Mouse (Mus musculus) lung, embryonic 15.5 days (tissue): Measurements from ENCODE around the gene Olfr1009. TPM values are rescaled to one million over a fixed set of nuclear protein-coding genes. Genes with fewer than 3 reads are reported as not detected.
"Not testable (repeated sequence)": the region's sequence is repeated elsewhere in the genome, so short reads cannot be mapped to it uniquely, and the experiment has no call there.

Experiments used
- ATAC-seq: fragments of 200-750 bp; cut with Nextera tagmentation; 2 replicates; pipeline ENCODE4 v1.8.0; 2017; ENCODE audit warnings: moderate number of reproducible peaks, borderline replicate concordance; ENCODE audit not compliant: low FRiP score, low TSS enrichment; ENCODE audit errors: extremely low read depth
- H3K27ac ChIP-seq: fragments of 300-500 bp; sonication (generic); 2 replicates; pipeline ENCODE4 v1.5.1; 2015; ENCODE audit warnings: moderate library complexity, mild to moderate bottlenecking, inconsistent platforms
- H3K27me3 ChIP-seq: fragments of 300-500 bp; sonication (generic); 2 replicates; pipeline ENCODE4 v1.6.1; 2015; ENCODE audit warnings: inconsistent platforms
- H3K36me3 ChIP-seq: fragments of 300-500 bp; sonication (generic); 2 replicates; pipeline ENCODE4 v1.6.1; 2015; ENCODE audit warnings: inconsistent platforms
- H3K4me1 ChIP-seq: fragments of 300-500 bp; sonication (generic); 2 replicates; pipeline ENCODE4 v1.6.1; 2015; ENCODE audit warnings: inconsistent platforms
- H3K4me2 ChIP-seq: fragments of 300-500 bp; sonication (generic); 2 replicates; pipeline ENCODE4 v1.6.1; 2015; ENCODE audit warnings: inconsistent platforms, mild to moderate bottlenecking, moderate library complexity
- H3K4me3 ChIP-seq: fragments of 300-500 bp; sonication (generic); 2 replicates; pipeline ENCODE4 v1.5.1; 2015; ENCODE audit warnings: mild to moderate bottlenecking, inconsistent platforms
- H3K9ac ChIP-seq: fragments of 300-500 bp; sonication (generic); 2 replicates; pipeline ENCODE4 v1.6.1; 2015; ENCODE audit warnings: inconsistent platforms
- H3K9me3 ChIP-seq: fragments of 300-500 bp; sonication (generic); 2 replicates; pipeline ENCODE4 v1.6.1; 2016; ENCODE audit warnings: inconsistent platforms
- WGBS: fragments of 180-500 bp; shearing (Covaris S2); methylation state at CpG from one replicate; pipeline ENCODE4 v1.1.7; 2015; 5-methylcytosine and 5-hydroxymethylcytosine counted together
- polyA plus RNA-seq: library from polyadenylated mRNA; unstranded; fragments of >200 nt; fragmentation: Nextera tagmentation; extraction: Ambion mirVana; gene quantifications from 2 replicates; pipeline ENCODE4 v1.2.1, GENCODE M21; 2015

Olfr1009 gene
- polyA plus RNA-seq, result not detected in 2 replicates

- Histone ChIP-seq H3K4me1 (no peaks in the 10 kb centered on the region), H3K36me3 (no peaks in the 10 kb centered on the region), H3K4me2 (no peak within 1 kb of the TSS), H3K9me3 (no peaks in the 10 kb centered on the region), H3K27ac (no peak within 1 kb of the TSS), H3K27me3 (no peaks in the 10 kb centered on the region), H3K4me3 (no peak within 1 kb of the TSS), H3K9ac (no peak within 1 kb of the TSS)
- no peak for ATAC-seq
- WGBS, result 74% methylated on average over 1 of the region's 1 CpGs
Measured at GRCm38 (mm10) chr2:85715119-85715518, at the start of gene Olfr1009. Olfr1009 (plus strand) TSS chr2:85715419.

DNA sequence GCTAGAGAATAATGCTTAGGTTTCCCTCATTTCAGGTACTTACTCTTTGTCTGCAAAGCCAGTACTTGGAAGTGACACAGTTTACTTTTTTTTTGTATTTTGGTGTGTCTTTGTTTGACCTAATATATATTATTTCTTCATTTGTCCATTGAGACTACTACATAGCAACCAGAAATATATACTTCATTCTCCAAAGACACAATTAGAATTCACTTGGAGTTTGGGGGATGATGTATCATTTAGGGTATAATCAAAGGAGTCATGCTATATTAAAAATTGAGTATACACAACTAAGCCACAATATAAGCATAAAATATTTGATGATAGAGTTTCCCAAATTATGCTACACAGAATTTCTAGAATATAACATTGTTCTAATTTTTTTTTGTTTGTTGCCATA, 36.6 kb upstream of the Olfr1009 start, which contains the start of gene Olfr1006:
Gene Olfr1006, minus strand, starts transcription at position 101 of the 400 bp plus-strand sequence.
- H3K9me3 ChIP-seq, result no peaks in the 10 kb centered on the region
- no peak for ATAC-seq
- H3K4me2 ChIP-seq, result no peak within 1 kb of the TSS
- H3K27me3 ChIP-seq, result no peaks in the 10 kb centered on the region
- H3K9ac ChIP-seq, result no peak within 1 kb of the TSS
- no peaks in the 10 kb centered on the region for H3K4me1 ChIP-seq
- H3K36me3 ChIP-seq, result no peaks in the 10 kb centered on the region
- H3K4me3 ChIP-seq, result no peak within 1 kb of the TSS
- no peak within 1 kb of the TSS for H3K27ac ChIP-seq

GRCm38 (mm10) chr2:85689131-85689530, 26.1 kb upstream of the Olfr1009 start, which contains the start of gene Olfr1008:
Olfr1008 (plus strand) TSS chr2:85689431.
- Histone ChIP-seq H3K36me3 (no peaks in the 10 kb centered on the region), H3K4me1 (no peaks in the 10 kb centered on the region), H3K9me3 (no peaks in the 10 kb centered on the region), H3K9ac (no peak within 1 kb of the TSS), H3K27ac (no peak within 1 kb of the TSS), H3K4me3 (no peak within 1 kb of the TSS), H3K4me2 (no peak within 1 kb of the TSS), H3K27me3 (no peaks in the 10 kb centered on the region)
- no peak for ATAC-seq

- H3K36me3 ChIP-seq, H3K4me3 ChIP-seq: not testable (repeated sequence)
Measured at GRCm38 (mm10) chr2:85710680-85711079, 4.5 kb upstream of the Olfr1009 start.

GRCm38 (mm10) chr2:85711159-85711558, 4.1 kb upstream of the Olfr1009 start:
- H3K9ac ChIP-seq, result no peak overlapping the region
- H3K27ac ChIP-seq, result no peak overlapping the region
- 20% methylated on average over 1 of the region's 1 CpGs for WGBS
- no peaks in the 10 kb centered on the region for H3K4me1 ChIP-seq
- H3K9me3 ChIP-seq, result no peaks in the 10 kb centered on the region
- no peak for ATAC-seq
- no peaks in the 10 kb centered on the region for H3K27me3 ChIP-seq
- no peaks in the 10 kb centered on the region for H3K36me3 ChIP-seq
- H3K4me3 ChIP-seq, result no peak overlapping the region
- H3K4me2 ChIP-seq, result no peak overlapping the region

More at GRCm38 (mm10) chr2:85710680-85711079, 4.5 kb upstream of the Olfr1009 start:
- not testable (repeated sequence) for H3K4me1 ChIP-seq, H3K27me3 ChIP-seq, H3K9ac ChIP-seq, H3K9me3 ChIP-seq, H3K4me2 ChIP-seq, ATAC-seq, H3K27ac ChIP-seq
- 46% methylated on average over 2 of the region's 2 CpGs for WGBS

DNA sequence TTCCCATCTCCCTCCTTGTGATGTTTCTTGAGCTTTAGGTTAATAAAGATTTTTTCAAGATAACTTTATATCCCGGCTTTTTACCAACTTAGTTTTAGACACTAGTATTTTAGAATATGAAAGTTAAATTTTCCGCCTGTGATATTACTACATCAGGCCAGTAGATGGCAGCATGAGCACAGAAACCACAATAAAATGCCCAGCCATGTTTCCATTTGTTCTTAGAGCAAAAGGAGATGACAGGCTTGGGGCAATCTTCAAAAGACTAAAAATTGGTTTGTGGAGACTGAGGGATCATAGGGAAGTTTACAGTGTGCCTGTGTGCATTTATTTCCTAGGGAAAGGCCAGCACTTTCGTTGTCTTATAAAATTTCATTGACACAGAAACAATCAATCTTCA, 10.6 kb downstream of the Olfr1009 start:
- H3K9ac ChIP-seq, result no peak overlapping the region
- no peaks in the 10 kb centered on the region for H3K9me3 ChIP-seq
- no peaks in the 10 kb centered on the region for H3K36me3 ChIP-seq
- ATAC-seq, result no peak
- no peaks in the 10 kb centered on the region for H3K27me3 ChIP-seq
- H3K4me2 ChIP-seq, result no peak overlapping the region
- H3K4me3 ChIP-seq, result no peak overlapping the region
- 14% methylated on average over 3 of the region's 3 CpGs for WGBS
- H3K27ac ChIP-seq, result no peak overlapping the region
- no peaks in the 10 kb centered on the region for H3K4me1 ChIP-seq

GRCm38 (mm10) chr2:85753822-85754221, 38.6 kb downstream of the Olfr1009 start:
- no peak overlapping the region for H3K4me3 ChIP-seq
- no peaks in the 10 kb centered on the region for H3K9me3 ChIP-seq
- no peak overlapping the region for H3K27ac ChIP-seq
- H3K4me1 ChIP-seq, result no peaks in the 10 kb centered on the region
- no peak for ATAC-seq
- no peak overlapping the region for H3K4me2 ChIP-seq
- WGBS, result 73% methylated on average over 4 of the region's 4 CpGs
- H3K9ac ChIP-seq, result no peak overlapping the region
- no peaks in the 10 kb centered on the region for H3K27me3 ChIP-seq
- H3K36me3 ChIP-seq, result no peaks in the 10 kb centered on the region

DNA sequence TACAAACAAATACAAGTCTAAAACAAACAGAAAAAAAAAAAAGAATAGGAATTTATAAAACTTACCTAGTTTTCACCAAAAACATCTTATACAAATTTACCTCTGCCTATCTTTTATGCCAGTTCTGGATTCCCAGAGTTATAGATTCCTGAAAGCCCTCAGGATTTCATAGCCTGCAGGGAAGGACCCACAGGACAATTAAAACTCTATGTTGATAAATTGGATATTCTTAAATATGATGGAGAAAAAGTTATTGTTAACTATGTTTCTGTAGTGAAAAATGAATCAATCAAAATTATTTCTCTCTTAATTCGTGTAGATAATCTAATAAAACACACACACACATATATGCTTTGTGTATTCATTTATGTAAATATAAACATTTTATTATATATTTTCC, 47.4 kb downstream of the Olfr1009 start, which contains the start of gene Olfr1012:
Gene Olfr1012, minus strand, starts transcription at position 101 of the 400 bp plus-strand sequence.
- no peak for ATAC-seq

DNA sequence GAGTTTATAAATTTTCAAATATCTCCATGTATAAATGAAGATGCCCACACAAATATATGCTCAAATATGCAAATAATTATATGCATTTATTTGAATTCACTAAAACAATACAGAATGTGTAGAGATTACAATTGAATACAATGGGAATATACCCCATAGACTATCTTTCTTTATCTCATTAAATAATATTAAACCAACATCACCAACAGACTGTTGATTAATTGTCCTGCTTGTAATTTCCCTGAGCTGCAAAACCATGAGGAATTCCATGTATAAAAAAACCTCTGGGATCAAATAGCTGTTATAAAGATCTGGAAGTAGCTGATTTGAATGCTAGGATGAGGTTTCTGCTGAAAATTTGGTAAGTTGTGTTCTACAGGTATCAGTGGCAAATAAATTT, 51.6 kb downstream of the Olfr1009 start, which contains the start of gene Olfr1013:
Gene Olfr1013, plus strand, starts transcription at position 301 of the 400 bp plus-strand sequence.
- H3K27ac ChIP-seq, result no peak within 1 kb of the TSS
- H3K9me3 ChIP-seq, result no peaks in the 10 kb centered on the region

More for the DNA sequence above, 47.4 kb downstream of the Olfr1009 start, which contains the start of gene Olfr1012:
- Histone ChIP-seq H3K36me3 (no peaks in the 10 kb centered on the region), H3K27me3 (no peaks in the 10 kb centered on the region), H3K4me2 (no peak within 1 kb of the TSS), H3K4me3 (no peak within 1 kb of the TSS), H3K9ac (no peak within 1 kb of the TSS), H3K4me1 (no peaks in the 10 kb centered on the region), H3K9me3 (no peaks in the 10 kb centered on the region), H3K27ac (no peak within 1 kb of the TSS)
- 52% methylated on average over 1 of the region's 1 CpGs for WGBS

GRCm38 (mm10) chr2:85772413-85772812, 57.2 kb downstream of the Olfr1009 start, which contains the start of gene Olfr1014:
Olfr1014 (plus strand) TSS chr2:85772713.
- H3K27ac ChIP-seq, result no peak within 1 kb of the TSS
- no peak within 1 kb of the TSS for H3K4me3 ChIP-seq
- no peaks in the 10 kb centered on the region for H3K9me3 ChIP-seq
- no peak within 1 kb of the TSS for H3K4me2 ChIP-seq
- no peaks in the 10 kb centered on the region for H3K4me1 ChIP-seq
- H3K9ac ChIP-seq, result no peak within 1 kb of the TSS
- no peak for ATAC-seq
- H3K27me3 ChIP-seq, result no peaks in the 10 kb centered on the region
- H3K36me3 ChIP-seq, result no peaks in the 10 kb centered on the region

More for the DNA sequence above, 51.6 kb downstream of the Olfr1009 start, which contains the start of gene Olfr1013:
- no peaks in the 10 kb centered on the region for H3K4me1 ChIP-seq
- H3K27me3 ChIP-seq, result no peaks in the 10 kb centered on the region
- no peaks in the 10 kb centered on the region for H3K36me3 ChIP-seq
- H3K9ac ChIP-seq, result no peak within 1 kb of the TSS
- no peak for ATAC-seq
- H3K4me3 ChIP-seq, result no peak within 1 kb of the TSS
- H3K4me2 ChIP-seq, result no peak within 1 kb of the TSS

Other genes with a start within 250 kb of the Olfr1009 start
- 0.34 and 0.50 TPM in 2 replicates for gene 4833423E24Rik, start 196.4 kb upstream of the Olfr1009 start, polyA plus RNA-seq
- not detected in 2 replicates for gene Olfr996, start 136.2 kb upstream of the Olfr1009 start, polyA plus RNA-seq
- gene Olfr998, start 126.5 kb upstream of the Olfr1009 start, polyA plus RNA-seq, result not detected in 2 replicates
- not detected in 2 replicates for gene Olfr1000, start 103.5 kb upstream of the Olfr1009 start, polyA plus RNA-seq
- gene Olfr1002, start 64.7 kb upstream of the Olfr1009 start, polyA plus RNA-seq, result not detected in 2 replicates
- not detected in 2 replicates for gene Olfr154, start 51.0 kb upstream of the Olfr1009 start, polyA plus RNA-seq
- gene Olfr1006, start 36.7 kb upstream of the Olfr1009 start, polyA plus RNA-seq, result not detected in 2 replicates
- not detected in 2 replicates for gene Olfr1008, start 26.0 kb upstream of the Olfr1009 start, polyA plus RNA-seq
- not detected in 2 replicates for gene Olfr1012, start 47.3 kb downstream of the Olfr1009 start, polyA plus RNA-seq
- not detected in 2 replicates for gene Olfr1013, start 51.7 kb downstream of the Olfr1009 start, polyA plus RNA-seq
- not detected in 2 replicates for gene Olfr1014, start 57.3 kb downstream of the Olfr1009 start, polyA plus RNA-seq
- not detected in 2 replicates for gene Olfr1015, start 66.6 kb downstream of the Olfr1009 start, polyA plus RNA-seq
- gene Olfr1016, start 87.1 kb downstream of the Olfr1009 start, polyA plus RNA-seq, result not detected in 2 replicates
- not detected in 2 replicates for gene Olfr1018, start 103.1 kb downstream of the Olfr1009 start, polyA plus RNA-seq
- gene Olfr1019, start 130.1 kb downstream of the Olfr1009 start, polyA plus RNA-seq, result not detected in 2 replicates
- not detected in 2 replicates for gene Olfr1020, start 131.6 kb downstream of the Olfr1009 start, polyA plus RNA-seq
- not detected in 2 replicates for gene Olfr1022, start 153.2 kb downstream of the Olfr1009 start, polyA plus RNA-seq
- gene Olfr1023, start 170.2 kb downstream of the Olfr1009 start, polyA plus RNA-seq, result not detected in 2 replicates
- gene Olfr1024, start 189.6 kb downstream of the Olfr1009 start, polyA plus RNA-seq, result not detected in 2 replicates
- not detected in 2 replicates for gene Olfr1025-ps1, start 199.8 kb downstream of the Olfr1009 start, polyA plus RNA-seq
- gene Olfr1026, start 206.1 kb downstream of the Olfr1009 start, polyA plus RNA-seq, result not detected in 2 replicates
- gene Olfr1028, start 235.0 kb downstream of the Olfr1009 start, polyA plus RNA-seq, result not detected in 2 replicates